Mouse (Mus musculus): ENCODE data around the gene 2010003K11Rik.

The 2010003K11Rik gene

DNA sequence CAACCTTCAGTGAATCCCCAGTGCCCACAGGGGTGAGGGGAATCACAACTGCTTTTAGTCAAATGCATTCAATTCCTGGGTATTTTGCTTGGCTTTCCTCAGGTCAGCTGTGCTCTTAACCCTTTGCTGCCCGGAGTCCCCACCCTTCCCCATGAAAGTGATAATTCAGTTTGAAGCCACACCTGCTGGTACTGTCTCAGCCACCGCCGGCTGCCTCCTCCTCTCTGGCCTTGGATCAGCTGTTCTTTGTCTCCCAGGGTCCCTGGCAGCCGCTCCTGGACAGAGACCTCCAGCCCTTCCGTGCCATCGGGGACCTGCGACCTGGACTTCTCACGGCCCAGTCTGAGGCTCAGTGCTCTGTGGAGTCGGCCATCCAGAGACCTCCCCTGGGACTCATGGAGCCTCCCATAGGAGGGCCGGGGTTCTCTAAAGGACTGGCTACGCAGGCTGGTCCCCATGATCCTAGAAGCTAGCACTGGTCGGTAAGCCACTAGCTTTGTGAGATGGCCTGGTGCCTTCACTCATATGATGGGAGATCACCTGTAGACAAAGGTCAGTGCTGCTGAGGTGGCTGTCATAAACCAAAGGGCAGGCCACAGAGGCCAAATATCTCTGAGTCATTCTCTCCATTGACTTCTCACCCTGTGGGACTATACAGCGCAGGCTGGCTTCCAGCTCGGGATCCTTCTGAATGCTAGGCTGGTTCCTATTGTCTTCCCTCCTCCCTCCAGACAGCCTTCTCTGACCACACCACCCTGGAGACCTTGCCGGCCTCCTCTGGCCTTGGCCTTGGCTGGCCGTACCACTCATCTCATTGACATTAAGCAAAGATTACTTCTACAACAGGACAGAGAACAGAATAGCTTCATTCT lies at the start of gene 2010003K11Rik:
2010003K11Rik (minus strand) TSS at position 522 of the 872 bp plus-strand sequence.
- in situ Hi-C loops (cut with MboI, MseI), result no loop called here

DNA sequence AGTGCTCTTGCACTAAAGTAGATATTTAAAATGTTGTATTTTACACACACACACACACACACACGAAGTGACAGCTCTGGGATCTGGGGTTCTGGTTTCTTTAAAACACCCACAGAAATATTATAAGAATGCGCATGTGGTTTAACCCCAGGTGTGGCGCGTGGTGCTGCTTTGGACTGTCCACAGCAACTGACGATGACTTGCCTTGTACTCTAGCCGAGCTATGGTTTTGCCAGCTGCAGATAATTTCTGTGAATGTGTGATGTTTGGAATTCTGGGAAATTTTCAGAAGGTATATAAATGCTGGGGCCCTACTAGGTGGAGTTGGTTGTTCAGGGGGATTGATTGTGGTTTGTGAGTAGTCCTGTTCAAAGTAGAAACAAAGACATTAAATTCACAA lies 49.4 kb upstream of the 2010003K11Rik start:
- in situ Hi-C loops (cut with MboI, MseI), result no loop called here

DNA sequence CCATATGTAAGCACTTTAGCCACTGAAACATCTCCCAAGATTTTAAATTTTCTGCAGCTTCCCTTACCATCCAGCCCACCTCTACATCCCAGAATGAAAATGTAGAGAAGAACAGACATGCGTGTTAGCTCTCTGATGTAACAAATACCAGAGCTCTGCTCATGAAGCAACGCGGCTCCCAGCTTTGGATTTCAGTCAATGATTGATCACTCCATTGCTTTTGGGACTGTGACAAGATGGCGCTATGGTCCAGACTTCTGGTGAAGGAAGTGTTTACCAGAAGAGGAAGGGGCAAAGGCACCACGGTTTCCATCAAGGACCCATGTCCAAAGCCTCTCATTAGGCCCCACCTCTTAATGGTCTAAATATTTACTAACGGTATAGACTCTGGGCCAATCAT lies 47.5 kb upstream of the 2010003K11Rik start:
- in situ Hi-C loops (cut with MboI, MseI), result no loop called here

DNA sequence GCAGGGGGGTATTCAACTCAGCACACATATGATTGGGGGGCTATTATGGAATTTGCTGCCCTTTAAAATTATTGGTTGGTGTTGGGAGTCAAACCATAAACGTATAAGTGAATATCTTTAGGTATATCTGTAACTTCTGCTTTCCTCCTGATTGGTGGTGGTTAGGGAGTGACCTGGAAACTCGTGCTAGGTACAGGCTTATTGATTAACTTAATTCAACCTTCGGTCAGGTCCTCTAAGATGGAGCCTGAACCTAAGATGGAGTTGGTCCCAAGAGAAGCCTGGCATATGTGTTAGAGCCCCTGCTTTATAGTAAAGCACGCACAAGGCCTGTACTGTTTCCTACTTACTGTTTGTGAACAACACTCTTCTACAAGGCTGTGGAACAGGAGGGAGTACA lies 46.7 kb upstream of the 2010003K11Rik start:
- in situ Hi-C loops (cut with MboI, MseI), result no loop called here

DNA sequence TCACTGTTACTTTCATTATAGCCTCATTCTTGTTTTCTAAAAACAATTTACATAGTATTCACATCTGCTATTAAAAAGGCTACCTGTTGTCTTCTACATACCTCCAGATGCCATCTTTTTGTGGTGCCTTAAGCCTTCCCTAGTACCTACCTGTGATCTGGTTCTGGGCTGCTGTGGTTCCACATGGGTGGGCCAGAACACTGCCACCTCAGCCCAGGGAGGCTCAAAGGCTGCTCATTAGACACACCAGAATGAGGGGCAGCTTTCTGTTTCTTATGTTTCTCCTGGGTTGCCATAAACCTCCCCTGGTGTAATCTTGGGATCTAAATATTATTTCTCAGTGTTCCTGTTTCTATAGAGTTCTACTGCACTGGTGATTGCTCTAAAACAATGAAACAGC lies 43.7 kb upstream of the 2010003K11Rik start:
- in situ Hi-C loops (cut with MboI, MseI), result no loop called here

DNA sequence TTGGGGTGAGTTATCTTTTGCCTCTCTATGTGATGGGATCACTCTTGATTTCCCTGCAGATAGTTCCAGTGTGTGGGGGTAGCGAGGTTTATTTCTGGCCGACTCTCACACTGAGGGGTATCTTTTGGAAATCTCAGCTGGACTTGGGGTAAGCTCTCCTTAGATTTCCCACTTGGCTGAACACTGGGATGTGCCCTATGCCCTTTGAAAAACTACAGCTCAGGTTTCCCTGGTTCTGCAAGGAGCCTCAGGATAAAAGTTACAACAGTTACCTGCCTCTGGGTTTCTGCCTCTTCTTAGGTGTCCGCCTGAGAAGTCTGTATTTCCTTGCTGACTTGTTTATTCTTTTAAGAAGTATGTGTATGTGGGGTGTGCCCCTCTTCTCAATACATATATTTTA lies 42.6 kb upstream of the 2010003K11Rik start:
- in situ Hi-C loops (cut with MboI, MseI), result no loop called here

DNA sequence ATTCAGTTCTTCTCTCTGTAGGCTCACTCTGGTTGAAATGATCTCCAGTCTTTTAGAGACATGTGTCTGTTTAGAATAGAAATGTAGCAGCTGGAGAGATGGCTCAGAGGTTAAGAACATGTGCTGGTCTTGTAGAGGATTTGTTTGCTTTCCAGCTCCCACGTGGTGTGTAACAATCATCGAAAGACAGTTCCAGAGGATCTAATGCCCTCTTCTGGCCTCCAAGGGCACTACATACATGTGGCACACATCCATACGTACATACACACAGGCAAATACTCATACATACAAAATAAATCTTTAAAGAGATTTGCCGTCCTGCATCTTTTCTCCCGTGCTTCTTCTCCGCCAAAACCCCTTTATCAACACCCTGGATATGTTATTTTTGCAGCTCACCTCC lies 41.9 kb upstream of the 2010003K11Rik start:
- in situ Hi-C loops (cut with MboI, MseI), result no loop called here

DNA sequence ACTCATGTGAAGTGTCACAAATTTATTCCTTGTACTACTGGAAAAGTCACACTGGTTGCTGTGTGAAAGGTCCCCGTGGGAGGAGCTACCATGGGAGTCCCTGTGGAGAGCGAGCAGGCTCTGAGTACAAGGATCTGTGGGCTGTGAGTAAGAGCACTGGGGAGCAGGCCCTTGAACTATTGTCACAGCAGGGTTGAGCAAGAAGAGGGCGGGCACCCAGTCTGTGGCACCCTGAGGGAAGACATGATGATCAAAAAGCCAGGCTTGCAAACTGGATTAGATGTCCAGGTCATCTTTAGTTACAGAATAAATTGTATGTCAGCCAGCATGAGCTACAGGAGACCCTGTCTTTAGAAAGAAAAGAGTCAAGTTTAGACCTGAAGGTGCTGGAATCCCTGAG lies 38.2 kb upstream of the 2010003K11Rik start:
- in situ Hi-C loops (cut with MboI, MseI), result no loop called here

DNA sequence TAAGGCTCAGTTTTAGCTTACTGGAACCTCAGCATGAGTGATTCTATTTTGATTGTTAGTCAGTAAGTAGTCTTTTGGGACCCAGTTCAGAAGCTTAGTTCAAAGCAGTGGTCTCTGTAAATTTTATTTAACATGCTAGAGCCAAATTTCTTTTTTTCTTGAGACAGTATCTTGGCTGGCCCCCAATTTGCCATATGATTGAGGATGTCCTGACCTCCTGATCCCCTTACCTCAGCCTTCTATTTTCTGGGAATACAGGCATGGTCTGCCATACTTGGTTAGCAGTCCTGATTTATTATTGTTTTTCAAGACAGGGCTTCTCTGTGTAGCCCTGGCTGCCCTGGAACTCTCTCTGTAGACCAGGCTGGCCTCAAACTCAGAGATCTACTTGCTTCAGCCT lies 37.5 kb upstream of the 2010003K11Rik start:
- in situ Hi-C loops (cut with MboI, MseI), result no loop called here

DNA sequence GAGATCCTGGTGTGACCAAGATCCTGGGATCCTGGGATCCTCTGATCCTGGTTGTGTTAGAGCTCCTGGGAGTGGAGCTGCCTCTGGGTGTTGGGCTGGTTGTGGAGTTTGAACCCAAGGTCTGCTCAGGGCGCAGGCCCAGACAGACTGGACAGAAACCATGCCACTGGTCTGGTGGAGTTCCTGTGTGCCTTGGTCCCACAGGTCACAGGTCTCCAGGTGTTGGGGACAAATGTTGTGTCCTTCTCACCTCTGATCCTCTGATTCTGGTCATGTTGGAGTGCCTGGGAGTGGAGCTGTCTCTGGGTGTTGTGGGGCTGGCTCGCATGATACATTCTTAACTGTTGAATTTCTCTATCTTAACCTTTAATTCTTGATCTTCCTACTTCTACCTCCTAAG lies 36.3 kb upstream of the 2010003K11Rik start:
- in situ Hi-C loops (cut with MboI, MseI), result no loop called here

DNA sequence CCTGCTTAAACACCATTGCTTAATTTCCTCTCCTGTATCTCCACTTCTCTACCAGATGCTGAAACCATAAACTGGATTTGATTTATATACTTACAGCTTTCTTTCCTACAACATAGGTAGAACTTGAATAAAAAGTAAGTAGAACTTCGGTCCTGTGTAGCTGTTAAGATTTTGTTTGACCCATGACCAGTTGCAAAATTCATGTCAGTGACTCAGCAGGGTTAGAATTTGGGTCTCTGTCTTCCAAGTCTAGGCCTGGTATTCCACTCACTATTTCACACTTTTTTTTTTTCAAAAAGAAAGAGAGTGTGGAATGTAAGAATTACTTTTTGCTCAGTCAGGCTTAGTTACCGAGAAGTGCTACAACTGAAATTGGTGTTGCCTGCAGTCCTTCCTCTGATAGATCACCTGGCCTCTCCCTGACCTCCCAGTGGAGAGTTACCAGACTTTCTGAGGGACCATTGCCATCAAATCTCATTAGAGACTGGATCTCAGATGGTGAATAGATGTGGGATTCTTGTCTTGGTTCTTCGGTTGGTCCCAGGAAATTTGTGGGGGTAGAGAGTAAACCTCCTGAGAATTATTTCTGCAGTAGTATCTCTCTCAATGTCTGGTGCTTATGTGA lies 23.2 kb upstream of the 2010003K11Rik start:
- in situ Hi-C loops (cut with MboI, MseI), result no loop called here

DNA sequence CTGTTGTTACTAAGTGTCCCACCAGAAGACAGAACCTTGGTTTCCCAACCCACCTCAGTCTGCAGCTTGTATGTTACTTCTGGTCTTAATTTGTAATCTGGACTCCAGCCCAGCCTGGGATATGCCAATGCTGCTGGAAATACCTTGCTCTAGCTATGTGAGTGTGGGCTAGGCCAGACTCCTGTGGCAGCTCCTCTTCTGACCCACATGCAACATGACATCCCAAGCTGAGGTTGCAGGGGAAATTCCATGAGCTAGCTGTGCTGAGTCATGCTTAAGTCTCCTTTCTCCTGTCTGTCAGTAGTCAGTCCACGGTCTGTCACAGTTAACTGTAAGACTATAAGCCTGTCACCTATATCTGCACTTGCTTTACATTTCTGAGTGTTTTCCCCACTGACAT lies 19.1 kb upstream of the 2010003K11Rik start:
- in situ Hi-C loops (cut with MboI, MseI), result no loop called here

DNA sequence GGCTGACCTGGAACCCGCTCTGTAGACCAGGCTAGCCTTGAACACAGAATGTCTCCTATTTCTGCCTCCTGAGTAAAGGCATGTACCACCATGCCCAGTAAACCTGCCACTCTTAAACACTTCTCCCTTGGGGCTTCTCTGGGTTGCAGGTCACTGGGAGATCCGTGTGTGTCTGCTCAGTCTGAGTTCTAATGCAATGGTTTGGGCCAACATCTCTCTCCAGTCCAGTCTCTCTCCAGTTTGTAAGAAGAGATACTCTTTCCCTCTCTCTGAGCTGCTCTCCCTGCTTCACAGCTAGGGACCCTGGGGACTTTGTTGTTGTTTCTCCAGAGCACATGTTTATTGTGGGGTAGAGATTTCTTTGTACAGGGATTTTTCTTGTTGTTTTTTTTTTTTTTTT lies 17.9 kb upstream of the 2010003K11Rik start:
- in situ Hi-C loops (cut with MboI, MseI), result no loop called here

DNA sequence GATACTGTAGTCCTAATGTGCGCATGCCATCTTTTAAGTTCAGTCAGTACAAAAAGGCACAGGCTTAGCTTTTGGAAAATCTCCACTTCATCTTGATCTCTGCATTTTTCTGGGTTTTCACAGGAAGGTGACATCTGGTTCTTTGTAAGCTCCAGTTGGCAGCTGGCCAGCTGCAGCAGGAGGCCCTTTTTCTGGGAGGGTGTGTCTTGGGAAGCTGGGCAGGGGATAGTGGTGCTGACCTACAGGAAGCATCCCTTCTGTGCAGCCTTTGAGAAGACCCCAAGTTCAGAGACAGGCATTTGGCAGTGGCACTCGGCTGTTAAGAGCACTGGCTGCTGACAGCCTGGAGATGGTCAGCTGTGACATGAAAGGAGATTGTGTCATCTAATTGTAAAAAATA lies 17.4 kb upstream of the 2010003K11Rik start:
- in situ Hi-C loops (cut with MboI, MseI), result no loop called here

DNA sequence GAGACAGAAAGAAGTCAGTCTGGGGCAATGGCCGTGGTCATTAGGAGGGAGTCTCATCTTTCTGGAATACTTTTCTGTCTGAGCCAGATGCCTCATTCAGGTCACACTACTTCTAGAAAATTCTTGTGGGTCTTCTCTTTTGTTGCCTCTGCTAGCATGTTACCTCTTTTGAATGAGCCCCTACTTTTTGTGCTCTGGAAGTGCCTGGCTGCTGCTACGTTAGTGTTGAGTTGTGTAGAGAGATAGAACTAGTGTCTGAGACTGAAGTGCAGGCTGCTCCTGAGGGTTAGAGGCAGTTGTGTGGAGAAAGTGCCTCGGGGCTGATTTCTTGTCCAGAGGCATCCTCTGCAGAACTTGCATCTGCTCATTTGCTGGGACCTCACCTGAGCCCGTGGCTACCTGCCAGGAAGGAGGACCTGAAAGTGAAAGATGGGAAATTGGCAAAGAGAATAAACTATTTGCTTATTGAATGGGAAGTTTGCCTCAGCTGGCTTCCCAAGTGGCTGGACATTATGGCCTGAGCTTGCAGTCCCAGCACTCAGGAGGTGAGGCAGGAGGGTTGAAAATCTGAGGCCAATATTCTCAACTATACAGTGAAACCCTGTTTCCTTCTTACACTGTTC lies 15.0 kb upstream of the 2010003K11Rik start:
- in situ Hi-C loops (cut with MboI, MseI), result no loop called here

DNA sequence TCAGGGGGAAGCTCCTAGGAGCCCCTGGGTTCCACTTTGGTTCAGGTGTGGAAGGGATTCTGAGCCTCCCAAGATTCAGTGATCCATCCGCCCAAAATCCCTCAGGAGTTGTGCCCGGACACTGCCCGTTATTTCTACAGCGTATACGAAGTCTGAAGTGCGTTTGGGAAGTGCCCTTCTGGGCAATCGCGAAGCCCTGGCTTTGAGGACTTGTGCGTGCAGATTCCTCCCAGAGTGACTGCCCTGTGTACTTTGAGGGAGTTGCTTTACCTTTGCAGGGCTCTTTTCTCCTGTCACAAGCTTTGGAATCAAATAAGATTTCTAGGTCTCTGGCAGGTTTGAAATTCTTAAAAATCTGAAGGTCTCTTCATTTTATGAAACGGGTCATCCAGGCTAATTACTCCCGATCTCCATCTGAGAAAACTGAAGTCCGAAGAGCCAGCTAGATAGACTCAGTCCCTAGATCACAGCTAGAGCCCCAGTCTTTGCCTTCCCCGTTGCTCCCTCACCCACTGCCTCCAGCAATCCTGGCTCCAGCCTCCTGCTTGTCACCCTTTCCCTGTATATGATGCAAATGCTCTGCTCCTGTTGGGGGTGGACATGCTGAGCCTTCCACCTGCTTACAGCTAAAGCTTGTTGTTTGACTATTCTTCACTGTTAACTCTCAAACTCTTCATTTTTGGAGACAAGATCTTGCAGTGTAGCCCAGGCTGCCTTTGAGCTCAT lies 12.9 kb upstream of the 2010003K11Rik start:
- in situ Hi-C loops (cut with MboI, MseI), result no loop called here

DNA sequence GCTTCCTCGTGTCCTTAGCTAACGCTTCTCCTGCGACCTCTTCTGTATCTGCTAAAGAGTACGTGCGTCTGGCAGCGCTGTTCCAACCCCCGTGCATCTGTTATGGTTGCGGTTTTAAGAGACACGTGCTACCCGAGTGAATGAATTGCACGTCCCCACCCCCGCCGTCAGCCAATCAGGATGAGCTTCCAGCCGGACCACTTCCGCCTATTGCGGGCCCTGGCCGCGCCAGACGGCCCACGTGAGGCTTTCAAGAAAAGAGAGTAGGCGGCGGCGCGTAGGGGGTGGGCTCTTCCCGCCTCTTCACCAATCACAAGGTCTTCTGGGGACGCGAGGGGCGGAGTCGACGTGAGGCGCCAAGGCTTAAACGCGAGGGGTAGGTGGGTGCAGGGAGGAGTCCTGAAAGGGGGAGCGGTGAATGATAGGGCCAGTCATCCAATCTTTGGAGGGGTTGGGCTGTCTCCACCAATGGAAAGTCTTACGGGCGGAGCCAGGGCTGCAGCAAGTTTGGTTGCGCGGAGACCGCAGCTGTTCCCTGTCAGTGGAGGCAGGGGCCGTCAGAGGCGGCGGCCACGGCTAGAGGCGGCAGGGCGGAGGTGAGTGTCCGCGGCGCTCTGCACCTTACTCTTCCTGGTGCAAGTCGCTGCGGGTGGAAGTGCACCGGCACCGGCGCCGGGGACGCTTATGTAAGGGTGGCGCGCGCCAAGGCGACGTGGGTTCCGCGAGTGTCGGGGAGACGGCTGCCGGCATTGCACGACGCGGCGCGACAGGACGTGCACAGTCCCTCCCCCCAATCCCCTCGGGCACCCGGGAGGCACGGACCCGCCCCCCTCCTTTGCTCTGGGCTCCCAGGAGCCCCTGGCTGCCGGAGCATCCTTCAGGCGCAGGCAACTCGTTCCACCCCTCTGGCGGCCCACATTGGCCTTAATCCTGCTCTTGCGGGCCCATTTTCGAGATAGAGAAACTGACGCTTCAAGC lies 11.9 kb upstream of the 2010003K11Rik start, which contains the start of gene Pcx:
Pcx (plus strand) TSS at position 487 of the 978 bp plus-strand sequence.
- in situ Hi-C loops (cut with MboI, MseI), result loop anchor here in 1 of 2 experiments (10.0 kb wide), 1 partner anchor 395 kb away; no protein-coding TSS in a partner anchor

DNA sequence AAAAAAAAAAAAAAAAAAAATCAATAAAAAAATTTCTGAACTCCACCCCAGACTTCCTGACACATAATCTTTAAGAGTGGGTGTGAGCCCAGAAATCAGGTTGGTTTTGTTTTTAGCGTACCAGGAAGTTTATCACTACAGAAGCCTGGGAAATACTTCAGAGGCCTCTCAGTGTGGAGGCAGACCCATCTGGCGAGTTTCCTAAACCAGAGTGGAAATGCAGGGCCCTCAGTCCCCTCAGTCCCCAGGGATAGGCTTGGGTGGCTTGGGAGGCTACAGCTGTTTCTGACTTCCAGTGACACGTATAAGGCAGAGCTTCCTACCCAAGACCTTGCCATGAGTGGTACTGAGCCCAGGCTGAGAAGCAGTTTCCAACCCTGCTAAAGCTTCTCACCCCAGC lies 9.4 kb upstream of the 2010003K11Rik start:
- in situ Hi-C loops (cut with MboI, MseI), result loop anchor here in 1 of 2 experiments (10.0 kb wide), 1 partner anchor 393 kb away; no protein-coding TSS in a partner anchor

DNA sequence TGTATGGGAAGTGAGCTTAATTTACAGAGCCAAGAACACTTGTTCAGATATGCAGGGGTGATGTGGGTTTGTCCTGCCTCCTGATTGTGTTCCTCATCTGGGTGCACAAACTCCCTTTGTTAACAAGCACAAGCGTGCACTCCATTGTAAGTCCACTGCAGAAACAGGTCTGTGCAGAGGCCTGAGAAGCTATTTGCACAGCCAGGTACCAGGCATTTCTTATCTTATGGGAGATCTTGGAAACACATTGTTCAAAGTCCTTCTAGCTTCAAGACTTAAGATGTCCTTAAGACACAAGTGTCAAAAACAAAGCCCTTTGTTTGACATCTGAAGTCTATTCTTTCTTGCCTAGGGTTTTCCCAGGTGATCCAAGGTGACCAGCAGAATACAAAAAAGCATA lies 6.4 kb upstream of the 2010003K11Rik start:
- in situ Hi-C loops (cut with MboI, MseI), result loop anchor here in 1 of 2 experiments (10.0 kb wide), 1 partner anchor 390 kb away; no protein-coding TSS in a partner anchor

DNA sequence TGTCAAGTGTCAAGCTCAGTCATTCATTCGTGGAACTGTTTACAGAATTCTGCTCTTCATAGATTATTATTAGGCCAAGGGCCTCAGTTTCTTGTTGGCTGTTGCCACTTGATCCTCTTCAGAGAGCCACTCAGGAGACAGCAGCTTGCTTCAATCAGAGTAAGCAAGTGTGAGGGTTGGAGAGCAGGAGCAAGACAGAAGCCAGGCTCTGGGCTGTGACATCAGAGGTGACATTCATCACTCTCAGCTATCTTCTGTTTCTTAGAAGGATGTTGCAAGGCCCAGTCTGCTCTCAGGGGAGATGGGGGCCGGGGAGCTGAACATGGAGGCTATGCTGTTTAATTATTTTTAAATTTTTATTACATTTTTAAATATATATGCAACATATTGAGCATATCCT lies 4.3 kb upstream of the 2010003K11Rik start:
- in situ Hi-C loops (cut with MboI, MseI), result loop anchor here in 1 of 2 experiments (10.0 kb wide), 1 partner anchor 388 kb away; no protein-coding TSS in a partner anchor
